Mouse (Mus musculus) MEL (cell line): ENCODE measurements at regions not wholly inside any gene's neighbourhood (a gene's known extent, or its start where the extent isn't known, plus 50 kb on each side); places are given as distances from the start of the nearest gene placed in this dataset.

Experiments
- CHD1 ChIP-seq: IDR thresholded peaks from 2 replicates; pipeline ENCODE4 v1.6.1; 2012; ENCODE audit warnings: low read depth, mild to moderate bottlenecking, inconsistent platforms, low read length, improper control_type of control experiment
- E2F4 ChIP-seq: IDR thresholded peaks from 2 replicates; pipeline ENCODE4 v1.6.1; 2011; ENCODE audit warnings: low read depth, low read length, improper control_type of control experiment, borderline replicate concordance
- ELF1 ChIP-seq: IDR thresholded peaks from 2 replicates; pipeline ENCODE4 v1.6.1; 2014; ENCODE audit warnings: low read depth, mild to moderate bottlenecking, inconsistent platforms, low read length, improper control_type of control experiment, moderate library complexity
- GABPA ChIP-seq: IDR thresholded peaks from 2 replicates; pipeline ENCODE4 v1.6.1; 2012; ENCODE audit warnings: low read depth, mild to moderate bottlenecking, inconsistent platforms, low read length, improper control_type of control experiment, moderate library complexity
- GATA1 ChIP-seq: IDR thresholded peaks from 2 replicates; pipeline ENCODE4 v1.6.1; 2011; ENCODE audit warnings: low read depth, low read length, improper control_type of control experiment
- HCFC1 ChIP-seq: IDR thresholded peaks from 2 replicates; pipeline ENCODE4 v1.6.1; 2012; ENCODE audit warnings: low read depth, mild to moderate bottlenecking, inconsistent platforms, low read length, improper control_type of control experiment, moderate library complexity
- NELFE ChIP-seq: IDR thresholded peaks from 2 replicates; pipeline ENCODE4 v1.6.1; 2011; ENCODE audit warnings: low read depth, low read length, improper control_type of control experiment
- POLR2AphosphoS2 ChIP-seq: IDR thresholded peaks from 2 replicates; pipeline ENCODE4 v1.6.1; 2011; ENCODE audit warnings: low read length, improper control_type of control experiment
- TAL1 ChIP-seq: IDR thresholded peaks from 2 replicates; pipeline ENCODE4 v1.6.1; 2012; ENCODE audit warnings: mild to moderate bottlenecking, inconsistent platforms, low read length, moderate library complexity, mixed read lengths

DNA sequence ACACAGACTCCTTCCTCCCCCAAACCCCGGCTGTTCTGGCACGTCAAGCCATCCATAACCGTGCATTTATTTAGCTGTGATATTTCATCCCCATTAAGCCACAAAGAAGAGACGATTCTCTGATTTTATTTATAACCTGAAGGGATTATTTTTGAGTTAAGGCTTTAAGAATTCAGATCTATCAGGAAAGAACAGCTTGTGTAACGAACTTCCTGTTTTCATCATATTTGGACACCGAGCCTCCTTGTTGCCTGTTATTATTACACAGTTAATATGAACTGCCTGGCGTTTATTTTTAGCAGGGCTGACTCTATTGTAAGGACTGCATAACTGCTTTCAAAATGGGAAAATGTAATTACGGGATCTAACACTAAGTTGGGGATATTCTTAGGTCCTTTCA is 96.2 kb upstream of the Nr4a3 start:
- TF ChIP-seq E2F4 (no peak), HCFC1 (no peak), GATA1 (no peak), GABPA (no peak), CHD1 (no peak), POLR2AphosphoS2 (no peak), TAL1 (no peak), ELF1 (no peak), NELFE (no peak)
